Mouse (Mus musculus): Measurements from ENCODE around the gene Fam83d. TPM values are rescaled to one million over a fixed set of nuclear protein-coding genes. Genes with fewer than 3 reads are reported as not detected.

The Fam83d gene
- polyA plus RNA-seq (2015; fragmentation: Nextera tagmentation; extraction: Ambion mirVana), result 23.3 and 35.9 TPM in 2 replicates

DNA sequence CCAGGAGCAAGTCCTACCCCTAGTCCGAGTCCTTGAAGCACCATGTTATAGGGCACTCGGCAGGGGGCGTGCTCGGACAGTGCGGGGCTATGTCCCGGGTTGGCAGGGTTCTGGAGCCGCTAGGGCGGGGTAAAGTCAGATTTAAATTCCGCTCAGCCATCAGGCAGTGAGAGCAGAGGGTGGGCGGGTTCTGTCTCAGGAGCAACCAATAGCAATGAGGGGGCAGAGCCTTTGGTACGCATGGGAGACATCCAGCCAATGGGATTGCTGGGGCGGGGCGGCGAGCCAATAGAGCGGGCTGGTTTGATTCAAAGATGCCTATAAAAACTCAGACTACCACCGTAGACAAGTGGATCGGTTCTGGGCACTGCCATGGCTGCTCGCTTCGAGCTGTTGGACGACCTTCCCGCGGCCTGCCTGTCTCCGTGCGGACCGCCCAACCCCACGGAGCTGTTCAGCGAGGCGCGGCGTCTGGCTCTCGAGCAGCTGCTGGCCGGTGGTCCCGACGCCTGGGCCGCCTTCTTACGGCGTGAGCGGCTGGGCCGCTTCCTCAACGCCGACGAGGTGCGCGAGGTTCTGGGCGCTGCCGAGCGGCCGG lies at the start of gene Fam83d:
Fam83d (plus strand) TSS at position 352 of the 598 bp plus-strand sequence.

DNA sequence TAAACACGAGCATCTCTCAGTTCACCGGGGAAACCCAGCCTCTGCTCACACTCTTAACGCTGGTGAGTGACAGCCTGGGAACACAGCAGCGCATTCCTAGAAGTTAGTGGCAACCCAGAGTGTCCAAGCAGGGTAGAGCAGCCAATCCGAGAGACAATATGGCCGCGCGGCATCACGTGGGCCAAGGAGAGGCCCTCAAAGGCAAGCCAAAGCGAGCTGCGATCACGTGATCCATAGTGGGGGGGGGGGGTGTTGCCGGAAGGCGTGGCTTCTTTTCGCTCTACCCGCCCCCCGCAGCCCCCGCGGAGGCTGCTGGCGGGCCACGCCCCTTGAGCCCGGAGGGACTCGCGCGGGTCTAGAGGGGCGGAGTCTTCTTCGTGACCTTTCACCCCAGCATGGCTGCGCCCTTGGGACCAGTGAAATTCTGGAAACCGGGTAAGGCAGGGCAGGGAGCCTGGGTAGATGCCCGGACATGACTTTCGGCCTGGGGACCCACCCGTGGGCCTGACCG lies 26.7 kb downstream of the Fam83d start, which contains the start of gene Dhx35:
Dhx35 (plus strand) TSS at position 314 of the 511 bp plus-strand sequence.

Small RNA genes lying within 50 kb of the gene (microRNA-seq; reads per million reads assigned to microRNA genes)
- gene Gm26141, result not detected

Other genes with a start within 250 kb of the Fam83d start
- gene Slc32a1, start 157.3 kb upstream of the Fam83d start, polyA plus RNA-seq (2015; fragmentation: Nextera tagmentation; extraction: Ambion mirVana), result not detected in 2 replicates
- gene Actr5, start 143.2 kb upstream of the Fam83d start, polyA plus RNA-seq (2015; fragmentation: Nextera tagmentation; extraction: Ambion mirVana), result 4.0 and 4.5 TPM in 2 replicates
- 2.0 and 2.2 TPM in 2 replicates for gene Ppp1r16b, start 102.7 kb upstream of the Fam83d start, polyA plus RNA-seq (2015; fragmentation: Nextera tagmentation; extraction: Ambion mirVana)
- gene Dhx35, start 26.7 kb downstream of the Fam83d start, polyA plus RNA-seq (2015; fragmentation: Nextera tagmentation; extraction: Ambion mirVana), result 6.5 and 6.8 TPM in 2 replicates

Measured in urinary bladder, postnatal 0 days (tissue).